Mouse (Mus musculus) R1 (cell line): ENCODE data around the gene U2af2.

Experiments used
- DNase-seq: peaks from one replicate; pipeline ENCODE4 v3.0.0-alpha.2; 2018; ENCODE audit warnings: low read depth, low spot score

U2af2 gene

DNA sequence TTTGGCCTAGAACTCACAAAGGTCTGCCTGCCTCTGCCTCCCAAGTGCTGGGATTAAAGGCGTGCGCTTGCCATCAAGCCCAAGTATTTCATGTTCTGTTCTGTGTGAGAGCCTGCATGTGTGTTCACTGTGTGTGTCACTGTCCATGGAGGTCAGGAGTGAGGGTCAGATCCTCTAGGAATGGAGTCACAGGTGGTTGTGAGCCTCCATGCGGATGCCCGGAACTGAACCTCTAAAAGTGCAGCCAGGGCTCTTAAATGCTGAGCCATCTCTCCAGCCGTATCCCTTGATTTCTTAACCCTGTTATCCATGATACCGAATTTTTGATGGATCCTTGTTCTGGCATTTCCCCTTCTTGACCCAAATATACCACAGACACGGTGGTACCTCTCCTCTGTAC, 24.9 kb upstream of the U2af2 start:
- no peak for DNase-seq

DNA sequence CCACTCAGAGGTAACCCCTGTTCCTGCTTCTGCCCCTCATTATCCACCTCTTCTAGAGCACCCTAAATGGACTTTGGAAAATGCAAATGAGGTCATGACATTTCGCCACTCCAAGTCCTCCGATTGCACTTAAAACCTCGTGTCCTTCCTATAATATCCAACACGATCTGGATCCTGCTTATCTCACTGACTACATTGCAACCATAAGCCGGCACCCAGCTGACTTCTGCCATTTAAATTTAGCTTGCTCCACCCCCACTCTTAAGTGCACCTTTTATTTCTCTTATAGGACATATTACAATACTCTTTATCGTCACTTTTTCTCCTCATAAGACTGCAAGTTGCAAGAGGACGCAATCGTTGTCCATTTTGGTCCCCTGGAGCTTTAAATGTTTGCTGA, 24.5 kb upstream of the U2af2 start:
- DNase-seq = no peak

DNA sequence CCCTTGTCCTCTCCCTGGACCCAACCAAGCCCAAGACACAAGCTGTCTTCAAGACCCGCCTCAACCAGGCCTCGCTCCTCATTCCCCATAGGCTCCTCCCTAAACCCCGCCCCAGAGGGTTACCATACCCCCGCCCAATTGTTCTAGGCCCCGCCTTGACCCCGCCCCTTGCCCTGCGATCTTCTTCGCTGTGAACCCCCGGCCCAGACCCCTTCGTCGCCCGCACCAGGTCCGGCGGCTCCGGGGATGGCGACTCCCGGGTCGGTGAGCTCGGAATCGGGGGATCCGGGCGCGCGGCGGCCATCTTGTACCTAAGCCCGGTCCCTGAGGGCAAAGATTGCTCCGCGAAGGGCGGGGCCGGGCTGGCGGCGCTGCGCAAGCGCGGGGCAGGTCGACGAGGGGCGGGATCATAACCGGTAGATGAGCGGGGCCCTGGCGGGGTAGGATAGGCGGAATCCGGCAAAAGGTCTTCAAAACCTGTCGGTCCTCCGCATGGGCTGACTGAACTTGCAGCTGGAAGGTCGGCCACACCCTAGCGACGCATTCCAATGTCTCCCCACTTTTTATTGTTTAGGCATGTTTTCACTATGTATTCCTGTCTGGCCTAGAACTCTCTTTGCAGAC, 23.7 kb upstream of the U2af2 start, which contains the start of gene Zfp784:
Gene Zfp784, minus strand, starts transcription at position 338 of the 624 bp plus-strand sequence.
- peak; percentile 94 for DNase-seq

DNA sequence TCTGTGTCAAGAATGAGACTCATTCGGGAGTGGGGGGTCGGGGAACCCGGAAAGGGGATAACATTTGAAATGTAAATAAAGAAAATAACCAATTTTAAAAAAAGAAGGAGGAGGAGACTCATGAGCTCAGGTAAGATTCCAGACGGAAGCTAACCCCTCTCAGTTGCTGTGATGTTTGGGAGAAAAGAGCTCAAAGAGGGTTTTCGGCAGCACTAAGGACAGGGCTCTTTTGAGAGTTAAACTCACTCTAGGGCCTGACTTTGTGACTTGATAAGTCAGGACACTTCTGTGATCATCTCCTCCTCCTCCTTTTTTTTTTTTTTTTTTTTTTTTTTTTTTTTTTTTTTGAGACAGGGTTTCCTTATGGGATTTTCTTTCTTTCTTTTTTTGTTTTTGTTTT, 23.0 kb upstream of the U2af2 start:
- DNase-seq = peak; percentile 66

DNA sequence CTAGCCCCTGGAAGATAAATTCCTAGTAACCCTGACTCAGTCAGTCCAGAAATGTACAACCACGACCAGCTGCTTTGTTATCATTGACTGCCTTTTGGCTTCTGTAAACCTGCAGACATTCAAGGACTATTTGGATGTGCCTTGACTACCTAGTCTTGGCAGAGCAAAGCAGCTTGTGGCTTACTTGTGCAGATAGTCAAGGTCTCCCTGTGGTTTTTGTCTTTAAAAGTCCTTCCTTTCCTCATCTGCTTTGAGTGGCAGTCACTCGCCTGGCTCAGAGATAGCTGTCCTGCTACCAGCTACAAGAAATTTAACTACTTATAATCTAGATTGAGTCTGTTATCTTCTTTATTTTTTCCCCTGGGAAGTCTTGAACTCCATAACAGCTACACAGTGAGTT, 17.0 kb upstream of the U2af2 start:
- no peak for DNase-seq

DNA sequence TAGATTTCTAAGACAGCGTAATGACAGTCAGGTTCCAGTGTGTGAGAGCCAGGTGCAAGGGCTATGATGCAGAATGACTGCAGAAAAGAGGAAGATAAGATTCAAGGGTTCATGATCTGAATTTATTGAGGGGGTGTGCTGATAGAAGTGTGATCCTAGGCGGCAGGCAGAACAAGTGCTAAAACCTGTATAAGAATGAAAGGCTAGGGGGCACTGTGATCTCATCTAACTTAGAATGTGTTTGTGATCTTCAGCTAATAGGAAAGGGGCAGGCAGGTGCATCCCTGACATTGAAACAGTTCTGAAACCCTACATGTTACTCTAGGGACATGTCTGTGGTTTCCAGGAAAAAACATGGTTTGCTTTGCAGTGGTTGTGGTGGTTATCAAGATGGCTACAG, 15.8 kb upstream of the U2af2 start:
- no peak for DNase-seq

DNA sequence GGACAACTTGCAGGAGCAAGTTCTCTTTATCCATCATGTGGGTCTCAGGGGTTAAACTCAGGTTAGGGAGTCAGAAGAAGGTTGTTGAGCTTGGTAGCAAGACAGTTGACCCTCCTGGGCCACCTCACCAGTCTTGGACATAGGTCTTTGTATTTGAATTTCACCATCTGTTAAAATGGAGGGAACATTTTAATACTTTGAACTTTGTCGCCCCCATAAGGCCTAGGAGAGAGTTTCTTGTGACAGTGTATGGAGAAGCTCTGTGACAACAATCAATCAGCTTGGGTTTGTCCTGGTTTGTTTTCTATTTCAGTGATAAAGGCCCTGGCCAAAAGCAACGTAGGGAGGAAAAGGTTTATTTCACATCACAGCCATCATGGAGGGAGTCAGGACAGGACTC, 14.6 kb upstream of the U2af2 start:
- peak; percentile 48 for DNase-seq

DNA sequence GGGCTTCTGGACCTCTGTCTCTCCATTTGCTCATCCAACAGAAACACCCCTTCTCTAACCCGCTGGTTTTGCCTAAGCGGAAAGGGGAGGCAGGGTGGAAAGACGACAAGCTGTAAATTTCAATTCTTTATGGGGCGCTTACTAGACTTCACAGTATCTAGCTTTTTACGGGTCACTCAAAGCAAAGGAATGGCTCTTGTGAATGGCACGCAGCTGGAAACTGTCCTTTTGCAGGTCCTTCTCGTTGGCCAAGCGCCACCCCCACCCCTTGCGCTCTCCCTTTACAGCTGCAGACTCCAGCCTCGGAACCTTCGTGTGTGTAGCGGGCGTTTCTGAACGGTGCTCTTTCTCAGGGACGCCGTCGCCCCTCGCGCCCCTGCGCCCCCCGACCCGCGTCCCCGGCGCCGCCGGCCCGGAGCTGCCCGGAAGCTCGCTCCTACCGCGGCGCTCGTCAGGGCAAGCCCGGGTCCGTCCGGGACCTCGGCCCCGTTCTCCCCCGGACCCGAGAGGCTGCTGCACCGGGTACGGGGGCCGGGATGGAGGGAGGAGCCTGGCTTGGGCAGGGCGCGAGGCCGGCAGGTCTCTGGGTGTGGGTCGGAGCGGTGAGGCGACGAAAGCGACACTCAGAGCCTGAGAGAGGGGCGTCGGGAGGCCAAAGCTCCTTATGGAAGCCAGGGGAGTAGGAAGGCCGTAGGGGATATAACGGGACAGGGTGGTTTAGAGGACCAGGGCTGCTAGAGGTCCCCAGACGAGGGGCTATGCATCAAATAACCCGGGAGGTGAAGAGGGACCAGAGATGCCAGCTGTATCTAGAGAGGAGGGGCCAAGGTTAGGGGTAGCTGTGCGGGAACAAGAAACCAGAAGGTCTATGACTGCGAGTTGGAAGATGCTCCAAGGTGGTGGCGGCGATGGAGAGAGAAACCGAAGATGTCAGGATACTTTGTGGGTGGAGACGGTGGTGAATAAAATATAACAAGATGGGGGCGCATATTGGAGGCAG, 10.4 kb upstream of the U2af2 start, which contains the start of gene Zfp580:
Gene Zfp580, plus strand, starts transcription at position 346 of the 1,000 bp plus-strand sequence.
- peak; percentile 82 for DNase-seq

DNA sequence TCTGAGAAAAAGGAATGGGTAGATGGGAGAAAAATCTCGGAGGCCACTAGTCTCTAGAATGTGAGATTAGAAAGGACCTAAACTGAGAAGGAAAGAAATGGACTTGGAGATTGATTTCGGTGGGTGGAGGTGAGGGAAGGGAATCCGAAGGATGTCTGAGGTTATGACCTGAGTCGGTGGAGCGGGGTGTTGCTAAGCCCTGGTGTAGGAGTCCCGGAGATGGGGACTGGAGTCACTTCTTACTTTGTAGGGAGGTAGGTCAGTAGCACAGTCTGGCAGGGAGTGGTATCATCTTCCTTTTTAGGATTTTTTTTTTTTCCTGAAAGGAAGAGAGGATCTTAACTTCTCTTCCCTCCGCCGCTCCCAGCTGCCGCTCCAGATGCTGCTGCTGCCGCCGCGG, 9.5 kb upstream of the U2af2 start:
- DNase-seq = peak; percentile 43

DNA sequence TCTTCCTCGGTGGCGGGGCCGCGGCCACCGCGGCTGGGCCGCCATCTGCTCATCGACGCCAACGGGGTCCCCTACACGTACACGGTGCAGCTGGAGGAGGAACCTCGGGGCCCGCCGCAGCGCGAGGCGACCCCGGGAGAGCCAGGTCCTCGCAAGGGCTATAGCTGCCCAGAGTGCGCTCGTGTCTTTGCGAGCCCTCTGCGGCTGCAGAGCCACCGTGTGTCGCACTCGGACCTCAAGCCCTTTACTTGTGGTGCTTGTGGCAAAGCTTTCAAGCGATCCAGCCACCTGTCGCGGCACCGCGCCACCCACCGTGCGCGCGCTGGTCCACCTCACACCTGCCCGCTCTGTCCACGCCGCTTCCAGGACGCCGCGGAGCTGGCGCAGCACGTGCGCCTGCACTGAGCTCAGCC, 9.0 kb upstream of the U2af2 start:
- no peak for DNase-seq

DNA sequence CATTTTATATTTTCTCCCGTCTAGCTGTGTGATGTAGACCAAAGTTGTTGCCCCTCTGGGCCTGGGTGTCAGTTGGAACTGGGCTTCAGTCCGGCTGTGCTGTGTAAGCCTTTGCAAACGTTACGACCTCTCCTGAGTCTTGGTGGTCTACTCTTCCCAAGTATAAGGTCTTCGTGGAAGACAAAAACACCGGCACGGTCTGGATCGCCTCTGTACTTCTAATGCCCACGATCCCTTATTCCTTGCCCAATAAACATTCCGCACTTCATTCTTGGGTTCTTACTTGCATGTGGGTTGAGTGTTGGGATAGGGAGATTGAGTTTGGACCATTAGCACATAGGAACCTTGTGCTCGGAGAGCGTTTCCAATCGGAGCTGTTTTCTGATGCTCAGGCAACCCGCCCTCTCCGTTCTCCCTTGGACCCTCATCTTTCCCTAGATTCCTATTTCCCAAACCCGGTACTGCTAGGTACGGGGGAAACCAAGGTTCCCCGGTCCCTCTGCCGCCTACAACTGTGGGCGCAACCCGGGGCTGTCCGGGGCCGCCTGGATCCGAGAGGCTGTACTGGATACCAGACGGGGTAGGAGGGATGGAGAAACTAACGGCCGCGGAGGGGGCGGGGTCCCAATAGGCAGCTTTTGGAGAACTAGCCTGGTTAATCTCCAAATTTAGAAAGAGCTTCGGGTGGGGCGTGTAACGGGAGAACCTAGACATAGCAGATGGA, 8.3 kb upstream of the U2af2 start:
- peak; percentile 78 for DNase-seq

DNA sequence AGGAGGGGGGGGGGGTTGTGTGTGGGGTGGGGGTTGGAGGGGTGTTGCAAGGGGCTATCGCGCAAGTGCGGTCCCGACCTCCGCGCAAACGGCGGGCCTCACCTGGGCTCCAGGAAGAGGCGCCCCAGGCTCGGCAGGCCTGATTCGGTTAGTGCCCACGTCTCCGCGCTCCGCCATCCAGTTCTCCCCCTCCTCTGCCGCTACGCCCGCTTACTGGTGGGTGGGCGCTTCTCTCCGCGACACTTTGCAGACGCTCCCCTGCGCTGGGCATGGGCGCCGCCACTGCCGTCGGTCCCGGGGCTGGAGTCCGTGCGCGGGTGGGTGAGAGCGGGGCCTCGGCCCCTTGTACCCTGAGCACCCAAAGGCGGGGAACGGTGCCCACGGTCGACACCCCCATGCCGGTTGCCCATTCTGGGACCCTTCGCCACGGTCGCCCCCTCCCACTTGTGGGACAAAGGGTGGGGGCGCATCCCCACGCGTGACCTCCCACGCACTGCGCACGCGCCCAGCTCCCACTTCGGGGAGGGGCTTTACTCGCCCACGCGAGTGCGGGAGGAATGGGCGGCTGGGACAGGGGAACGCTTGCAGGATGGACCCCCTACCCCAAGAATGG, 5.2 kb upstream of the U2af2 start:
- DNase-seq = no peak

DNA sequence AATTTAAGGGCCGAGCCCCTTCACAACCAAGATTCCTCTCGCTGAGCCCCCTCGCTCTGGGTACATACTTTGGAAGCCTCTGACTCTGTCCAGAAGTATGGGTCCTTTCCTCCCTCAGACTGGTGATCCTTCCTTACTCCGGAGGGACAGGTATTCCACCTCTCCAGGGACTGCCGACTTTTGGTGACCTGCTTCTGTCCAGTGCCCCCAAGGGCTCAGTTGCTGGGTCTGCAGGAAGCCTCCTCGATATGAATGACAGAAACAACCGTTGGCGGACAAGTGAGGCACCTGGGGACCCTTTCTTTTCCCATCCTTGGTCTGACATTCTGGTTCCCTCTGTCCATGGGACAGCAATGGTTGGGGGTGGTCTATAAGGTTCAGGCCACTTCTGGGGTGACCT, 4.6 kb upstream of the U2af2 start:
- no peak for DNase-seq

DNA sequence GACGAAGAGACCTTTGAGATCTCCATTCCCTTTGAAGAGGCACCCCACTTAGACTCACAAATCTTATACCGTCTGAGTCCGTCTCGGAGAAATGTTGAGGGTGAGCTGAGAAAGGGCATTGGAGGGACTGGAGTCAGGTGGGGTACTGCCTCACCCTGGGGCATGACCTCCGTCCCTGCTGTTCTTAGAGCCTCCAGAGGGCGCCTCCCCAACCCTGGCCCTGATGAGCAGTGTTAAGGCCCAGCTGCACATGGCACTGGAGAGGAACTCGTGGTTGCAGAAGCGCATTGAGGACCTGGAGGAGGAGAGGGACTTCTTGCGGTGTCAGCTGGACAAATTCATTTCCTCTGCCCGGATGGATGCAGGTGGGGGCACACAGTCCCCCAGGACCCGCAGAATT, 4.1 kb upstream of the U2af2 start:
- peak; percentile 56 for DNase-seq

DNA sequence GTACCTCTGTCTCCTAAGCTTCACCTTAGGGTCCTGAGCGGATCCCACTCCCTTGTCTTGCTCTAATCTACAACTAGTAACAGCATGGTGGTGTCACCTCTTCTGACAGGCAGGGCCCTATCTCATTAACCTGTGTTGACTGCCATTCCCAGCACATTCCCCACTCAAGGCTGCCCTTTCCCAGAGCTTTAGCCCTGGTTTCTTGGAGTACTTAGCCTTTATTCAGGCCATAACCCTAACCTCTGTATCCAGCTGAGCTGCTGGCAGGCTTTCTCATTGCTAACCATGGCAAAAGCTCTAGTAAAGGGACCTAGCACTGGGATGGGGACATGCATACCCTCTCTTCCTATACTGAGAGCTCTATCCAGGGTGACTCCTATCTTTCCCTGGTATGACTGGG, 3.3 kb upstream of the U2af2 start:
- DNase-seq = no peak

DNA sequence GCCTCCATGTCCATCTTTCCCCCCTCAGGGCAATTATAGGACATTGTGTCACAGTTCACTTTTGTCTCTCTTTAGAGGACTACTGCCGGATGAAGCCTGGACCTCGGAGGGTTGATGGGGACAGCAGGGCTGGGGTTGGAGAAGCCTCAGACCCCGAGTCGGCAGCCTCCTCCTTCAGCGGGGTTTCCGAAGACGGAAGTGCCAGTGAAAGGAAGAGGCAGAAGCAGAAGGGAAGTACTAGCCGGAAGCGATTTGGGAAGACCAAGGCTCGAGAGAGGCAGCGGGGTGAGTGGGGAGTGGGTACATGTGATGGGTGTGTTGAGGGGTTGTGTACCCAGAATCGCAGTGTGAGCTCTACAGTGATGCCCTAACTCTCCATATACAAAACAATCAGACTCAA, 2.5 kb upstream of the U2af2 start:
- DNase-seq = no peak

DNA sequence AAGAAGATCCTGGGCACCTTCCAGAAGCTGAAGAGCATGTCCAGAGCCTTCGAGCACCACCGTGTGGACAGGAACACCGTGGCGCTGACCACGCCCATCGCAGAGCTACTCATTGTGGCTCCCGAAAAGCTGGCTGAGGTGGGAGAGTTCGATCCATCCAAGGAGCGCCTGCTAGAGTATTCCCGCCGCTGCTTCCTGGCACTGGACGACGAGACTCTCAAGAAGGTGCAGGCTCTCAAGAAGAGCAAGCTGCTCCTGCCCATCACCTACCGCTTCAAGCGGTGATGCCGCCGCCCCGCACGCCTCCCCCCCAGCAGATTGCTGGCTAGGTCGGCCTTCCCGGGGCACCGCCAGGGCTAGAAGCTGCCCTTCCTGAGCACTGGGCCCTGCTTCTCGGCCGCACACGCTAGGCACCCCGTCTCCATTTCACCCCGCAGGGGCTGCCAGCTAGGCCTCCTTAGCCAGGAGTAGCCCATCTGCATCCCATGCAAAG, 1.7 kb upstream of the U2af2 start:
- DNase-seq = peak; percentile 92

DNA sequence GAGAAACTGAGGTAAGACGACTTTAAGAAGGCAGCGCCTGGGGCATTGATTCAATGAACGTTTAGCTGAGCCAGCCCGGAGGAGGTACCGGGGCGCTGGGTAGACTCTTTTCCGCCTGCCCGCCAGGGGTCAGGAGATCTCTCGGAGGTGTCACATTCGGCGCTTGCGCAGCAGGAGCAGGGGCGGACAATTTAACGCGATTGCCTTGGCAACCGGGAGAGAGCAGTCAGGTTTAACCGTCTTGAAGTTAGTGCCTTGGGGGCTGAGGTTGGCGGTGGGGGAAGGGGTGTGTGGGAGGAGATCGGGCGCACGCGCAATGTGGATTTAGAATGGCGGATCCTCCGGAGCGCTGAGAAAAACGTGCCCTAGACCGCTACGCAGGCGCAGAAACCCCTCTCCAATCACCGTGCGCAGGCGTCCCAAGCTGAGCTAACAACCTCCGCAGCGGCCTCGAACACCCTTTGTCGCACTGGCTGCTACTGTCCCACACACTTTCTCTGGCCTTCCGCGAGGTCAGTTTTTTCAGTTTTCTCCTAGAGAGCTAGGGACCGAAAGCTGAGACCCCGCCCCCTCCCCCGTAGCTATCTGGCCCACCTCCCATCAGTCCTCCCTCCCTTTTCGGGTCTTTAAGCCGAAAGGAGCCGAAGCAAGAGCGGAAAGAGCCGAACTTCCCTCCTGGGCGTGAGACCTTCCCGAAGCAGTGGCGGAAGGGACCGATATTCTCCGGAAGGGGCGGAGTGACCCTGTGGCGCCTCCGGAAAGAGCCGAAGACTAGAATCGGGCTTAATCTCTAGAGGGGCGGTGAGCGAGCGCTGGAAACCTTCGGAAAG, 784 bp upstream of the U2af2 start:
- DNase-seq = peak; percentile 98

DNA sequence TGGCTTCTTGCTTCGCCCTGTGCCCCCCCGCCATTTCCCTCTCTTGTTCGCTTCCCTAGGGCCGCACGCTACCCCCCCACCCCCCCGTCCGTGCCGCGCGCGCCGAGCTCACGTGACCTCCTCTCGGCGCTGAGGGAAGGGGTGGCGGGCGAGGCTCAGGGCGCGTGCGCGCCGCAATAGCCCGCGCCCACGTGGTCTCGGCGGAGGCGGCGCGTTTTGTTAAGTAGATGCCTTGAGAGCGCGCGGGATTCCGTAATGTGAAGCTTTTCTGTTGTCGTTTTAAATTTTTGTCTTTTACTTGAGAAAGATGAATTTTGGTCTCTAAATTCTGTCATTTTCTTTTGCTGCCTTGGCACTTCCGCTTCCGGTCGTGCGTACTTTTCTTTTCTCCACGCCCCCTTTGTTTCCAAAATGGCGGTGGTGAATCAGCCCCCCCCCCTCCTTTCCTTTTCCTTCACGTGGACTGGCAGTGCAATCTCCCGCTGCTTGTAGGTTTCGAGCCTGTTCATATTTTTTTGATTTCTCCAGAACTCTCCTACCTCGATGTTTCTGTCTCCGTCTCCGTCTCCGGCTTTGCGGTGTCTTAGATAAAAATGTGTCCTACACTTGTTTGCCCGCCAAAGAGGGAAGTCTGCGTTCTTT, 538 bp downstream of the U2af2 start:
- DNase-seq = peak; percentile 91

DNA sequence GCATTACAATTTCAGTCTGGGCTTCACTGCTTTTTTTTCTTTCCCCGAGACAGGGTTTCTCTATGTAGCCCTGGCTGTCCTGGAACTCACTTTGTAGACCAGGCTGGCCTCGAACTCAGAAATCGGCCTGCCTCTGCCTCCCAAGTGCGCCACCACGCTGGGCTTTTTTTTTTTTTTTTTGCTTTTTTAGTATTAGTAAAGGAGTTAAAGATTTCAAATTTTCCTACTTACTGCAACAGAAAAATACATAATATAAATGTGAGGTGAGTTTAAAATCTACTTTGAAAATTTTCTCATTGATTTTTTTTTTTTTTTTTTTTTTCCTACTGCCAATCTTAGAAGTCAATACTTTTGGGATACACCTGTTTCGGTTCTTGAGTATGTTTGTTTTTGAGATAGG, 2.9 kb downstream of the U2af2 start:
- no peak for DNase-seq
